Mouse (Mus musculus) G1E (cell line): ENCODE measurements around the gene Sgms1.

ENCODE experiments used
- CTCF ChIP-seq: IDR thresholded peaks from 2 replicates; pipeline ENCODE4 v1.5.1; 2012; ENCODE audit warnings: low read depth, low read length, inconsistent platforms, mixed read lengths
- GATA1 ChIP-seq: IDR thresholded peaks from 2 replicates; pipeline ENCODE4 v1.6.1; 2012; ENCODE audit warnings: borderline replicate concordance, low read length, inconsistent platforms, mixed read lengths

- TF ChIP-seq CTCF (no peak), GATA1 (no peak)
These were observed 101.7 kb downstream of the Sgms1 start for GRCm38 (mm10) chr19:32287839-32288238.
